Comparison of ENCODE assay signal across 15 mouse cellular contexts in the genomic region with DNA sequence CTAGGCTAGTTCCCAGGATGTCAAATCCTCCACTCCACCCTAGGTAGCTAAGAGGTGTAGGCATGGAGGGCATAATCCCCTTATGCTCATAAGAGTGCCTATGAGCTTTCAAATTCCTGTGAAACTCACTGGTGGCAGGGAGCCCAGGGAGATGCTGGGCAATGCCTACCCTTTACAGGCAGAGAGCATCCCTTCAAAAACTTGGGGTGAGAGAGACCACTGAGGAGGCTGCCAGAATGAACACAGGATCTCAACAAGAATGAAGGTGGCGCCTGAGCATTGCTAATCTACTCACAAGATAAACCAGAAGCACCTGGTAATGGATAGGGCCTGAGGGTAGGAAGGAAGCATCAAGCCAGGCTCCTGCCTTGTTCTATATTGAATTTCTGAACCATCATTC.
"Had no signal": no experiment of that assay in that cellular context is flagged by ENCODE, and none has a peak within 500 bp of the region (broad histone marks: within the 10 kb centered on the region; RNA-seq: fewer than 3 reads in every experiment).

No protein-coding gene starts in this region.

- H3K4me2 ChIP-seq: liver, embryonic 13.5 days; midbrain, embryonic 12.5 days; midbrain, embryonic 15.5 days; neural tube, embryonic 13.5 days; stomach, embryonic 15.5 days had no signal

- H3K27me3 ChIP-seq: liver, embryonic 13.5 days; midbrain, embryonic 12.5 days; midbrain, embryonic 15.5 days; neural tube, embryonic 13.5 days; stomach, embryonic 15.5 days had no signal

- H3K9me3 ChIP-seq: liver, embryonic 13.5 days; midbrain, embryonic 12.5 days; midbrain, embryonic 15.5 days; neural tube, embryonic 13.5 days; stomach, embryonic 15.5 days had no signal

- H3K4me3 ChIP-seq: liver, embryonic 13.5 days; midbrain, embryonic 12.5 days; midbrain, embryonic 15.5 days; myocyte; neural tube, embryonic 13.5 days; stomach, embryonic 15.5 days had no signal

- DNase-seq: kidney, adult 9 months; kidney, postnatal 14 days; kidney, postnatal 4 days; liver, embryonic 13.5 days; lung, adult 2 months; lung, postnatal 14 days; lung, postnatal 4 days; retina, postnatal 1 day; spleen, adult 18-20 months; thymus, postnatal 25 days had no signal

- H3K36me3 ChIP-seq: liver, embryonic 13.5 days; midbrain, embryonic 12.5 days; stomach, embryonic 15.5 days had no signal

- H3K9ac ChIP-seq: liver, embryonic 13.5 days; midbrain, embryonic 12.5 days; midbrain, embryonic 15.5 days; neural tube, embryonic 13.5 days; stomach, embryonic 15.5 days had no signal

- H3K4me1 ChIP-seq: liver, embryonic 13.5 days; midbrain, embryonic 12.5 days; midbrain, embryonic 15.5 days; neural tube, embryonic 13.5 days; stomach, embryonic 15.5 days had no signal

- H3K27ac ChIP-seq: liver, embryonic 13.5 days; midbrain, embryonic 12.5 days; midbrain, embryonic 15.5 days; neural tube, embryonic 13.5 days; stomach, embryonic 15.5 days had no signal

- ATAC-seq: midbrain, embryonic 15.5 days had no signal
